24 mouse cellular contexts compared by ENCODE assay signal in genomic region chrX:136043726-136044125, GRCm38 (mm10). TPM values are rescaled to one million over a fixed set of nuclear protein-coding genes. Genes with fewer than 3 reads are reported as not detected.
"Had no signal": no experiment of that assay in that cellular context is flagged by ENCODE, and none has a peak within 500 bp of the region (broad histone marks: within the 10 kb centered on the region; RNA-seq: fewer than 3 reads in every experiment).

No protein-coding gene starts in this region.

- H3K9ac ChIP-seq: lung, embryonic 14.5 days; midbrain, embryonic 12.5 days; neural tube, embryonic 13.5 days; neural tube, embryonic 15.5 days had no signal

- H3K4me3 ChIP-seq: midbrain, embryonic 10.5 days; midbrain, embryonic 12.5 days; myocyte; neural tube, embryonic 13.5 days; neural tube, embryonic 15.5 days had no signal

- H3K36me3 ChIP-seq: midbrain, embryonic 10.5 days; midbrain, embryonic 12.5 days; neural tube, embryonic 13.5 days; neural tube, embryonic 15.5 days had no signal

- H3K27me3 ChIP-seq: neural tube, embryonic 15.5 days had no signal

- H3K9me3 ChIP-seq: midbrain, embryonic 10.5 days; midbrain, embryonic 12.5 days; neural tube, embryonic 13.5 days; neural tube, embryonic 15.5 days had no signal

- H3K27ac ChIP-seq: midbrain, embryonic 10.5 days; midbrain, embryonic 12.5 days; neural tube, embryonic 13.5 days; neural tube, embryonic 15.5 days had no signal

- H3K4me1 ChIP-seq: midbrain, embryonic 10.5 days; midbrain, embryonic 12.5 days; neural tube, embryonic 13.5 days; neural tube, embryonic 15.5 days had no signal

- H3K4me2 ChIP-seq: lung, embryonic 14.5 days; midbrain, embryonic 12.5 days; neural tube, embryonic 13.5 days; neural tube, embryonic 15.5 days had no signal

- ATAC-seq: midbrain, embryonic 16.5 days had no signal

- DNase-seq: lung, embryonic 14.5 days; lung, postnatal 10 days; lung, postnatal 4 days; midbrain, embryonic 14.5 days; retina, postnatal 1 day; right cerebral cortex, adult 18-20 months; right cerebral cortex, postnatal 25 days; right cerebral cortex, postnatal 4 days; spleen, adult 18-20 months; thymus, adult 18-20 months; thymus, postnatal 14 days; thymus, postnatal 36 days had no signal

RNA-seq across cellular contexts. Expression of gene Arxes1, which starts 10.6 kb away (rescaled TPM):
- total RNA-seq: megakaryocyte, adult 5-6 weeks; megakaryocyte-erythroid progenitor cell, adult 5-6 weeks had no signal
- polyA plus RNA-seq: myocyte; small intestine, adult 2 months had no signal

RNA-seq across cellular contexts. Expression of gene Bex2, which starts 24.3 kb away (rescaled TPM):
- total RNA-seq: megakaryocyte, adult 5-6 weeks; megakaryocyte-erythroid progenitor cell, adult 5-6 weeks had no signal

RNA-seq across cellular contexts. Expression of gene Nxf3, which starts 41.3 kb away (rescaled TPM):
- total RNA-seq: megakaryocyte, adult 5-6 weeks; megakaryocyte-erythroid progenitor cell, adult 5-6 weeks had no signal
- polyA plus RNA-seq: midbrain, embryonic 10.5 days; midbrain, embryonic 12.5 days; midbrain, embryonic 14.5 days; midbrain, embryonic 16.5 days; neural tube, embryonic 11.5 days; neural tube, embryonic 13.5 days; neural tube, embryonic 15.5 days; small intestine, adult 2 months; stomach, embryonic 14.5 days; stomach, embryonic 16.5 days had no signal

RNA-seq across cellular contexts. Expression of gene Arxes2, which starts 50.1 kb away (rescaled TPM):
- total RNA-seq: megakaryocyte, adult 5-6 weeks had no signal
